ENCODE assay signal across 13 mouse cellular contexts in genomic region chr9:21959244-21959643, GRCm38 (mm10). TPM values are rescaled to one million over a fixed set of nuclear protein-coding genes. Genes with fewer than 3 reads are reported as not detected.
"Had no signal": no experiment of that assay in that cellular context is flagged by ENCODE, and none has a peak within 500 bp of the region (broad histone marks: within the 10 kb centered on the region; RNA-seq: fewer than 3 reads in every experiment).

No protein-coding gene starts in this region.

- H3K27ac ChIP-seq: limb, embryonic 13.5 days; midbrain, embryonic 10.5 days; midbrain, embryonic 15.5 days; neural tube, embryonic 13.5 days had no signal

- H3K9ac ChIP-seq: limb, embryonic 13.5 days; midbrain, embryonic 15.5 days; neural tube, embryonic 13.5 days had no signal

- ATAC-seq: midbrain, embryonic 15.5 days had no signal

- H3K4me3 ChIP-seq: limb, embryonic 13.5 days; midbrain, embryonic 15.5 days; neural tube, embryonic 13.5 days had no signal

- H3K9me3 ChIP-seq: limb, embryonic 13.5 days; midbrain, embryonic 10.5 days; midbrain, embryonic 15.5 days; neural tube, embryonic 13.5 days had no signal

- H3K4me2 ChIP-seq: limb, embryonic 13.5 days; midbrain, embryonic 15.5 days; neural tube, embryonic 13.5 days had no signal

- H3K36me3 ChIP-seq: midbrain, embryonic 15.5 days; neural tube, embryonic 13.5 days had no signal

- DNase-seq: kidney, adult 11 months; left cerebral cortex, postnatal 4 days; lung, adult 18-20 months; retina, postnatal 1 day; right cerebral cortex, postnatal 4 days; spleen, adult 18-20 months; thymus, adult 18-20 months; thymus, postnatal 14 days had no signal

RNA-seq across cellular contexts. Expression of gene Epor, which starts 4.1 kb away (rescaled TPM):
- total RNA-seq: monocyte, adult 5-6 weeks had no signal

RNA-seq across cellular contexts. Expression of gene Plppr2, which starts 22.4 kb away (rescaled TPM):
- total RNA-seq: monocyte, adult 5-6 weeks had no signal
